Mouse (Mus musculus): ENCODE results near the gene Soat1.
A peak's percentile ranks its signal among the peaks of the same experiment; 100 is the strongest.
"Not testable (repeated sequence)": the region's sequence is repeated elsewhere in the genome, so short reads cannot be mapped to it uniquely, and the experiment has no call there.

Soat1 gene

DNA sequence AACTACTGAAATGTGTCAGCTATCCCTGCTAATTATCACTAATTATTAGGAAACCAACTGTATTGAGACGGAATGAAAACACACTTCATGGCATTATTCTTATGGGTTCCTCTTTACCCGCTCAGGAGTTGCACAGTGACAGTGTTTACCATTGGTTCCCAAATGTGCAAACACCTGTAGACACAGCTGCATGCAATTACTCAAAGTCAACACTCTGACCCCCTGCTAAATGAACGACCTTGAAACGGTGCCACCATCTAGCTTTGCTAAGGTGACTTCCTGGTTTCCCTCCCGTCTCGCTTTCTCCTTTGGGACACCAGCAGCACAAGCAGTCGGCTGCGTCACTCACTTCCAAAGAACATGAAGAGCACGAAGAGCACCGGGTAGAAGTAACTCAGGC lies 41.6 kb downstream of the Soat1 start:
- no peak for DNase-seq (ENCODE audit: low read depth in 2 of 2, low spot score in 2 of 2)

GRCm38 (mm10) chr1:156428434-156428833 lies 45.7 kb downstream of the Soat1 start:
- DNase-seq (ENCODE audit: low read depth in 2 of 2, low spot score in 2 of 2): no peak

- no peak for DNase-seq (ENCODE audit: low read depth in 2 of 2, low spot score in 2 of 2)
Measured at GRCm38 (mm10) chr1:156425746-156426145, 48.4 kb downstream of the Soat1 start.

DNA sequence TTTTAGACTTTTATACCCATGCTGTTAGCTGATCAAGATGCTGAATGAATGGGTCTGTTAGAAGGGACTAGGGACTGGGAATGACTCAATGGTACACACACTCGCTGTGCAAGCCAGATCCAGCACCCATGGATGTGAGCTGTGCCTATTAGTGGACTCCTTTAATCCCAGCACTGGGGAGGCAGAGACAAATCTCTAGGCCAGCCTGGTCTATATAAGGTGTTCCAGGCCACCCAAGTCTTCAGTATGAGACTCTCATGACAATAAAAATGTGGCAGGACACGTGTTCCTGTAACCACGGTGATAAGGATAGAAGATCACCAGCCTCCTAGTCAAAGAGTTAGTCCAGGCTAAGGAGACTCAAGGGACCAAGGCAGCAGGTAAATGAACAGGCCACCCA lies 50.1 kb downstream of the Soat1 start:
- no peak for DNase-seq (ENCODE audit: low read depth in 2 of 2, low spot score in 2 of 2)

GRCm38 (mm10) chr1:156423493-156423892 lies 50.6 kb downstream of the Soat1 start:
- no peak for DNase-seq (ENCODE audit: low read depth in 2 of 2, low spot score in 2 of 2)

GRCm38 (mm10) chr1:156422856-156423255 lies 51.3 kb downstream of the Soat1 start:
- no peak for DNase-seq (ENCODE audit: low read depth in 2 of 2, low spot score in 2 of 2)

DNA sequence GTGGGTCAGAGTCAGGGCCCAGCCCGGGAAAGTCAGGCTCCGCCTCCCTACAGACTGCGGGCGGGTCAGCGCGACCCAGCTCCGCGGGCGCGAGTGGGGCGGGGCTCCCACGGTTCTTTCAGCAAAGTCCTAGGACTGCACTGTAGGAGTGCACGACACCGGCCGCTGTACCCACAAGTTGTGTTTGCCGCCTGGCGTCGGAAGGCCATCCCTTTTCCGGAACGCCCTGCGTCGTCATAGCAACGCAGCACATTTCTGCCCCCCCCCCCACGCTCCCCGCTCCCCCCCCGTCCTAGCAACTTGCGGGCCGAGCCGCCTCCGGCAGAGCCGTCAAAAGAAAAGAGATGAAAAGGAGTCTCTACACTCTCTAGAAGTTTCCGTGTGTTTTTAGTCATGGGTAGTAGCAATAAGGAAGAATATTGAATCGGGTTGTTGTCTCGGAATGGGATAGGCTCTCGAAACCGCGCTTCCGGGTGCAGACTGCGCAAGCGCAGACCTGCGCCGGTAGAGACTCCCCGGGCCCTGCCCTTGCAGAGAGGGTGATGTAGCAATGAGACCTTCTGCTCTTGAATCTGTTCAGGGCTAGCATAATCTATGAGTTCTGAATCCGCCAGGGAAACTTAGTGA lies 53.3 kb downstream of the Soat1 start, which contains the start of gene Axdnd1:
Axdnd1 (minus strand) TSS at position 489 of the 627 bp plus-strand sequence.
- peak; percentile 85 to 86 for DNase-seq (ENCODE audit: low read depth in 2 of 2, low spot score in 2 of 2)

GRCm38 (mm10) chr1:156418170-156418569 lies 56.0 kb downstream of the Soat1 start:
- DNase-seq (ENCODE audit: low read depth in 2 of 2, low spot score in 2 of 2): peak; percentile 51 to 71

- DNase-seq (ENCODE audit: low read depth in 2 of 2, low spot score in 2 of 2): peak in 1 of 2 experiments; percentile 2
Measured at GRCm38 (mm10) chr1:156408521-156408920, 65.6 kb downstream of the Soat1 start.

DNA sequence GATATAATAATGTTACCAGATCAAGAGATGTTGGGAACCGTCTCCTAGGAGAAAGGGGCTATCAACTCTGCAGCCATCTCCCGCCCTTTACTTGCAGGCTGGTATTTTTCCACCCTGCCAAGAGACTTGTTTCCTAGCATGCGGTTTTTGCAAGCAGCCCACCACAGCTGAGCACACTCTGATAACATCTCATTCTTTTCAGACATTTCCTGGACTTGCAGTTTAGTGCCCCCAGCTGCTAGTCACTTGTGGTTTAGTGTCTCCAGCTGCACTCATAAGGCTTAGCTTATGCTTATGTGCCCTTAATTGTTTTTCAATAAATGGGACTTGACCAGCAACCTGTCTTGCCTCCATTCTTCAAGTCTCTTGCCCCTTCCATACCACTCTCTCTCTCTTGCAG lies 66.1 kb downstream of the Soat1 start:
- DNase-seq (ENCODE audit: low read depth in 2 of 2, low spot score in 2 of 2): peak in 1 of 2 experiments; percentile 28

DNA sequence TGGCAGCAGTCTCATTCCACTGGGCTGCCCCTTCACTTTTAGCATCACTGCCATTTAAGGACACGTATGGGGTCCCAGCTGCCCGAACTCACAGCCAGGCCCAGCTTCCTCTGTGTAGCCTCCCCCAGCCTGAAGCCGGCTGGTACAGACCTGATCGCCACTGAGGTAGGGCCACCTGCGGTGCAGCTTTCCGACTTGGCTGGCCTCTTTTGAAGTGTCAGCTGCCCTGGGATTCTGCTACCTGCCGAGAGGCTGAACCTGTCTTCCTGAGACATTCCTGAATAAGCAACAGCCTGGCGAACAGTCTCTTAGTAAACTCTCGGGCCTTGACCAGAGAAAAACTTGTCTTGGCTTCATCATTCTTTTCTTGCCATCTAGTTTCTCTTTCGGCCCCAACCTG lies 70.9 kb downstream of the Soat1 start:
- no peak for DNase-seq (ENCODE audit: low read depth in 2 of 2, low spot score in 2 of 2)

DNA sequence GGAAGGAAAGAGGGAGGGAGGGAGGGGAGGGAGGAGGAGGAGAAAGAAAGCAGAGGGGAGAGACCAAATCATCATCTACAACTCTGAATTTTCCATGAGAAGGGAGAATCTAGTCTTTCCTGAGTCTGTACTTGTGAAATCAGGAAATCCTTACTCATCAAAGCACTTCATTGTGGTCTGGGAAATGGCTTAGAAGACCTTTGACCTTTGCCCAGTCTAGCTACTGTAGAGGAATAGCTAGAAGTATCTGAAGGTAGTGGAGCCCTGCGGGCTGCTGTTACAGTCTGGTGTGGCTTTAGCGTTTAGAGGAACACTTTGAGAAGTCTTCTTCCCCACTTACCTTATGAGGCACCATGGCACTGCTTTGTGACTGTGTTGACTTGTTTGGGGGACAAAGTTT lies 71.6 kb downstream of the Soat1 start:
- no peak for DNase-seq (ENCODE audit: low read depth in 2 of 2, low spot score in 2 of 2)

GRCm38 (mm10) chr1:156400159-156400558 lies 74.0 kb downstream of the Soat1 start:
- DNase-seq (ENCODE audit: low read depth in 2 of 2, low spot score in 2 of 2): not testable (repeated sequence)

DNA sequence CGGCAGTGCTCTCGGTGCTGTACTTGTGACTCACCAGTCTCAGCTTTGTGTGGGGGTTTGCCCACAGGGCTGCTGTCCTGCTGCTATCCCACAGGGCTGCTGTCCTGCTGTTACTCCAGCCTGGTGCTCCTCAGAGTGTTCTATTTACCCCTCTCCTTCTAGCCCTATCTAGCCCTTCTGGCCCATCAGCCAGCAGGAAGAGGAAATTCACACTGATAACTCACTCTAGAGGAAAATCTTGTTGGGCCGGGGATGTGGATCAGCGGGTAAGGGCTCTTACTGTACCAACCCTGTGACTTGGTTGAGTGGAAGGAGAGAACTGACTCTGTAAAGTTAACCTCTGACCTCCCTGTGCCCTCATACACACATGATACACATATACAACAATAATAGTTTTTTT lies 81.0 kb downstream of the Soat1 start:
- DNase-seq (ENCODE audit: low read depth in 2 of 2, low spot score in 2 of 2): no peak

DNA sequence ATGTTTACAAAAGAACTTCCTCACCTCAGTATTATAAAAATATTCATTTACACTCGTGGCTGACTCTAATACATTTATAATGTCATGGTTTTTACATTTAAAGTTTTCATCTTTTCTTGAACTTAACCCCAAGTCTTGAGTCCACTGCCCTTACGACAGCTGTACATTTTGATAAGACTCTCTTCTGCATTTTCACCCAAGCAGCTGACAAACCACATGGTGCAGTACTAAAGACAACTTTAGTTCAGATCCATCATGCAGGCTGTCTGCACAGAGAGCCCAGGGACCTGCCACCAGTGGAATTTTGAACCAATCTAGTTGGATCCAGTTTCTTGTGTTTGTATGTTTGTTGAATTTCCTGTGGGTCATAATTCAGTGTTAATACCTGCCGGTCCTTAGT lies 87.3 kb downstream of the Soat1 start:
- no peak for DNase-seq (ENCODE audit: low read depth in 2 of 2, low spot score in 2 of 2)

GRCm38 (mm10) chr1:156386232-156386631 lies 87.9 kb downstream of the Soat1 start:
- DNase-seq (ENCODE audit: low read depth in 2 of 2, low spot score in 2 of 2): no peak

DNA sequence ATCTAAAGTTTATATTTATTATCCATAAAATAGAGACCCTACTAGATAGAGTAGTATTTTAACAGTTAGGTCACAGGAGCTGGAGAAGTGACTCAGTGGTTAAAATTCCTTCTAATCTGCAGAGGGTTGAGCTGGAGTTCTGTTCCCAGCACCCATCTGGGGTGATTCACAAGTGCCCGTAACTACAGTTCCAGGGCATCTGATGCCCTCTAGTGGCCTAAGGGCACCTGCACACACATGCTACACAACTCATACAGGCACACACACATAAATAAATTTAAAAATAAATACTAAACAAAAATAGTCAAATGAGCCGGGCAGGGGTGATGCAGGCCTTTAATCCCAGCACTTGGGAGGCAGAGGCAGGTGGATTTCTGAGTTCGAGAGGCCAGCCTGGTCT lies 92.9 kb downstream of the Soat1 start:
- DNase-seq (ENCODE audit: low read depth in 2 of 2, low spot score in 2 of 2): no peak
